Mouse (Mus musculus): ENCODE data around the gene 0610010K14Rik. TPM values are rescaled to one million over a fixed set of nuclear protein-coding genes. Genes with fewer than 3 reads are reported as not detected.

Gene 0610010K14Rik
- polyA plus RNA-seq, 1 experiment from 2014 or later, result 140 TPM

DNA sequence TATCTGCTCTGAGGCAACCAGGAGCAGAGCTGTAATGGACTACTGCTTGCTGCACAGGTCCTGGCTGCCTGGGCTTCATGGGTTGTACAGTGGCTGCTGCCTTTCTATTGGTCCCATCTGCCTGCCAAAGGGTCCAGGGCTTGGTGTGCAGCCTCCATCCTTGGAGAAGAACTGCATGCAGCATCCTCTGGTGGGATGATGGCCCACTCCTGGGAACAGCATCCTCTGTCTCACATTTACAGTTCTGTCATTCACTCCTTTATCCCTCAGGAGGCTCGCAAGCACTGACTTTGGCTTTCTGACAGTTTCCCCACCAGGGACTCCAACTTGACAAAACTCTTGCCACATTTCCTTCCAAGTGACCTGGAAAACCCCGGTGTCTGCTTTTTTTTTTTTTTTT, 30.9 kb downstream of the 0610010K14Rik start:
- Histone ChIP-seq H3K27ac (ENCODE audit: low read depth, low read length) (no peak overlapping the region), H3K27me3 (replicated peaks; ENCODE audit: control insufficient read depth, insufficient read depth, low read length) (peaks cover 2% of the 10 kb centered on the region; the same call in 1 of the 2 replicates), H3K4me1 (replicated peaks; ENCODE audit: control insufficient read depth, insufficient read depth, low read length) (no peaks in the 10 kb centered on the region), H3K9me3 (ENCODE audit: control insufficient read depth, low read length) (no peaks in the 10 kb centered on the region), H3K4me3 (ENCODE audit: low read depth, low read length) (no peak overlapping the region), H3K36me3 (ENCODE audit: control insufficient read depth, insufficient read depth, low read length) (no peaks in the 10 kb centered on the region), H3K4me2 (no peak overlapping the region), H3K9ac (ENCODE audit: low read depth, low read length) (no peak overlapping the region)
- no peak for ATAC-seq (replicated peaks; ENCODE audit: low FRiP score)
- DNase-seq (ENCODE audit: low spot score), result no peak
- 75% methylated on average over 2 of the region's 2 CpGs for WGBS

DNA sequence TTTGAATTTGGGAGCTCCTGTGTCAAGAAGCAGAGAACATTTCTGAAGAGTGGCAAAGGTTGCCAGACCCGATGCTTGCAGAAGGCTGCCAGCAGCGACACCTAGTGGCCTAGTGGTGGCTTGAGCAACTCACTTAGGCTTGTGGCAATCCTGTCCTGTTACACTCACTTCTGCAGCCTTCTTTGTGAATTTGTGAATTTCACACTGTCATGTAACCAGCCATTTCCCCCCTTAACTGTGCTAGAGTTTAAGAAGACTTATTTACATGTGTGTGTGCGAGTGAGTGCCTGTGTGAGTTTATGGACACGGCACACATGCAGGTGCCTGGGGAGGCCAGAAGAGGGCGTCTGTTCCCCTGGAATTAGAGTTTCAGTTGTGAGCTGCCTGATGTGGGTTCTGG, 36.0 kb downstream of the 0610010K14Rik start:
- Histone ChIP-seq H3K4me3 (ENCODE audit: low read depth, low read length) (no peak overlapping the region), H3K36me3 (ENCODE audit: control insufficient read depth, insufficient read depth, low read length) (no peaks in the 10 kb centered on the region), H3K27ac (ENCODE audit: low read depth, low read length) (no peak overlapping the region), H3K4me1 (replicated peaks; ENCODE audit: control insufficient read depth, insufficient read depth, low read length) (no peaks in the 10 kb centered on the region), H3K27me3 (replicated peaks; ENCODE audit: control insufficient read depth, insufficient read depth, low read length) (peaks cover 2% of the 10 kb centered on the region; the same call in 1 of the 2 replicates), H3K9me3 (ENCODE audit: control insufficient read depth, low read length) (no peaks in the 10 kb centered on the region), H3K9ac (ENCODE audit: low read depth, low read length) (no peak overlapping the region), H3K4me2 (no peak overlapping the region)
- DNase-seq (ENCODE audit: low spot score) (peak; percentile 68), ATAC-seq (replicated peaks; ENCODE audit: low FRiP score) (no peak)
- 37% methylated on average over 5 of the region's 5 CpGs for WGBS

DNA sequence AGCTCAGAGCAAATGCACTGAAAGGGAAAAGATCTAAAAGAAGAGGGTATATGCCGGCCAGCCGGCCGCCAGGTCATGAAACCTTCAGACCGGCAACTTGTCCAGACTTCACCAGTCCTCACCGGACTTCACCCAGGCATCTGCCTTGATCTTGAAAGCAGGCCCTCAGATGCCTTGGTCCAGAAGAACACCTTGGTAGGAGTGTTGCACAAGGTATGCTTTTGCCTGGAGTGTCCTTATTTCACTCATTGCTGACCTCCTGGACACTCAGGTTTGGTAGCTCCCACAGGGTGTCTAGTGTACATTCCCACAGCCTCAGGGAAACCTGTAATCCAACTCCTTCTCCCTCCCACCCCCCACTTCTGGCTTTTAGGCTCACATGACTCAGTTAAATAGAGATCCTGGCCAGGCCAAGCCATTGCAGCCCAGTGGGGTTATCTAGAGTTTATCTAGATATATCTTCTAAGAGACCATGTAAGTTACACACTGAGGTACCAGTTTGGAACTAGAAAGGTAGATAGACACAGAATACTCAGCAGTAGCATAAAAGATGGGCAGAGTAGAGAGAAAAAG, 37.6 kb downstream of the 0610010K14Rik start:
- 80% methylated on average over 5 of the region's 5 CpGs for WGBS
- Histone ChIP-seq H3K4me1 (replicated peaks; ENCODE audit: control insufficient read depth, insufficient read depth, low read length) (no peaks in the 10 kb centered on the region), H3K4me3 (ENCODE audit: low read depth, low read length) (no peak overlapping the region), H3K4me2 (no peak overlapping the region), H3K9me3 (ENCODE audit: control insufficient read depth, low read length) (no peaks in the 10 kb centered on the region), H3K27me3 (replicated peaks; ENCODE audit: control insufficient read depth, insufficient read depth, low read length) (no peaks in the 10 kb centered on the region; the same call in 1 of the 2 replicates), H3K9ac (ENCODE audit: low read depth, low read length) (no peak overlapping the region), H3K36me3 (ENCODE audit: control insufficient read depth, insufficient read depth, low read length) (no peaks in the 10 kb centered on the region), H3K27ac (ENCODE audit: low read depth, low read length) (no peak overlapping the region)
- DNase-seq (ENCODE audit: low spot score) (no peak), ATAC-seq (replicated peaks; ENCODE audit: low FRiP score) (no peak)

DNA sequence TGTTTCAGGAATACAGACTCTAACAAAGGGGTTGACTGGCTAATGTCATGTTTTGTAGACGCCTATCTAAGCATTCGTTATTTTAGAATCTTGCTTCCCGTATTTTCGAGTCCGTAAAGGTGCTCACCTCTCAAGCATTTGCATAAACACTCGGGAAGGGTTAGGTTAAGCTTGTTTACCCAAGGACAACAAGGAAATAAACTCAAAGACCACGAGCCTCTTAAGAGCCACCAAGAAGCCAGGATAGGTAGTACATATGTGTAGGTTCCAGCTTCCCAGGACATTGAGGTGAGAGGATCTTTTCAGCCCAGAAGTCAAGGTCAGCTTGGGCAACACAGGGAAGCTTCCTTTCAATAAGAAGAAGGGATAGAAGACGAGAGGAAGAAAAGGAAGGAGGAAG, 38.6 kb downstream of the 0610010K14Rik start:
- Histone ChIP-seq H3K27ac (ENCODE audit: low read depth, low read length) (no peak overlapping the region), H3K4me2 (no peak overlapping the region), H3K9me3 (ENCODE audit: control insufficient read depth, low read length) (no peaks in the 10 kb centered on the region), H3K9ac (ENCODE audit: low read depth, low read length) (no peak overlapping the region), H3K27me3 (replicated peaks; ENCODE audit: control insufficient read depth, insufficient read depth, low read length) (no peaks in the 10 kb centered on the region; the same call in 1 of the 2 replicates), H3K36me3 (ENCODE audit: control insufficient read depth, insufficient read depth, low read length) (no peaks in the 10 kb centered on the region), H3K4me3 (ENCODE audit: low read depth, low read length) (no peak overlapping the region), H3K4me1 (replicated peaks; ENCODE audit: control insufficient read depth, insufficient read depth, low read length) (no peaks in the 10 kb centered on the region)
- 74% methylated on average over 8 of the region's 8 CpGs for WGBS
- ATAC-seq (replicated peaks; ENCODE audit: low FRiP score) (no peak), DNase-seq (ENCODE audit: low spot score) (no peak)

DNA sequence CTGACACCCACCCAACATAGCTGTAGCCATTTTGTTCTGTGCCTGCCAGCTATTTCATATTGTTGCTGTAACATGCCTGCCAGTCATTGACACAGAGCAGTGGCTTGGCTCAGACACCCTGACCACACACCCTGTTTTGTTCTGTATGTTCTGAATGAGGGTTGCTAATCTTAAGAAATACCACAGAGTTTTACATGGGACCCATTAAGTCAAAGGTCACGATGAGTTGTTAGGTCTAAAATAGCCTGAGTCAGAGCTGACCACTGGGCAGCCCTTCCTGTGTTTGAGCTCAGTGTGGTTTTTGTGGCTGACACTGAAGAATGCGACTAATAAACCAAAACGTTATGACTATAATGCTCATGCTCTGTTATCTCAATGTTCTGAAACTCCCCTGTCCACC, 39.4 kb downstream of the 0610010K14Rik start:
- ATAC-seq (replicated peaks; ENCODE audit: low FRiP score), result no peak
- Histone ChIP-seq H3K9ac (ENCODE audit: low read depth, low read length) (no peak overlapping the region), H3K4me3 (ENCODE audit: low read depth, low read length) (no peak overlapping the region)

DNA sequence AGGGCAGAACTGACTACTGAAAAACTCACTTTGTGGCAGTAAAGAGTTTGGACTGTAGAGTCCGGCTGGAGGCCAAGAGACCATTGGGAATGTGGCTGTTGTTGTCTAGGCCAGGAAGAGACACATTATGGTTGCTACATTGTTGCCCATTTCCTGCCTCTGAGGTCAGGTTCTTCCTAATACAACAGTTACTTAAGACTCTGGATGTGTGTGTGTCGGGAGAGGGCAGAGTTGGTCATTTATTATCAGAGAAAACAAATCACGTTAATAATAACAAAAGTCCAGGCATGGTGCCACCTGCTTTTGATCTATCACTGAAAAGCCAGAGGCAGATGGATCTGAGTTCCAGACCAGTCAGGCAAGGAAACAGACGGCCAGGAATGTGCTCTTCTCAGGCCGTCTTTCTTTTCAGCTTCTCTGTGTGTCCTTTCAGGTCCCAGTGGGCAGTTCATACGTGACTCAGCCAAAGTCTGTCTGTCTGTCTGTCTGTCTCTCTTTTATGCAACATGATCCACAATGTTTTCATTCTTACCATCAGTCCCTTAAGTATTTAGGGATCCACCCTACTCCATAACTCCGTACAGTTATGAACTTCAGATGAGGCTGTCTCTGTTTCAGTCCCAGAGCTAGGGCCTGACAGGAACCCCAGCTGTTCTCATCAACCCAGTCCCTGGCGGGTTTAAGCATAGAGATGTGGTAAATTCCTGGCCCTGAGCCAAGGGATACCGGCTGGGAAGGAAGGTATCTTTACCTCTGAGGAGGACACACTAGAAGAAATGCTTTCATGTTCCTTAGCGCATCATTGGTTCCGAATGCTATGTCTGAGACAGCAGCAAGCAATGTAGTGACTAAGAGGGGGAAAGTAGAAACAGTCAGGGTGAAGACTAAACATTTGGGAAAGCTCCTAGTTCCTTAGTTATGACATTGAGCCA, 44.1 kb downstream of the 0610010K14Rik start:
- Histone ChIP-seq H3K9me3 (ENCODE audit: control insufficient read depth, low read length) (no peaks in the 10 kb centered on the region), H3K36me3 (ENCODE audit: control insufficient read depth, insufficient read depth, low read length) (no peaks in the 10 kb centered on the region), H3K4me3 (ENCODE audit: low read depth, low read length) (no peak overlapping the region), H3K4me1 (replicated peaks; ENCODE audit: control insufficient read depth, insufficient read depth, low read length) (no peaks in the 10 kb centered on the region), H3K27me3 (replicated peaks; ENCODE audit: control insufficient read depth, insufficient read depth, low read length) (no peaks in the 10 kb centered on the region), H3K27ac (ENCODE audit: low read depth, low read length) (no peak overlapping the region), H3K9ac (ENCODE audit: low read depth, low read length) (no peak overlapping the region), H3K4me2 (no peak overlapping the region)
- no peak for DNase-seq (ENCODE audit: low spot score)
- WGBS, result 65% methylated on average over 11 of the region's 11 CpGs
- no peak for ATAC-seq (replicated peaks; ENCODE audit: low FRiP score)

More for the DNA sequence above, 39.4 kb downstream of the 0610010K14Rik start:
- no peak overlapping the region for H3K27ac ChIP-seq (ENCODE audit: low read depth, low read length)
- no peaks in the 10 kb centered on the region for H3K4me1 ChIP-seq (replicated peaks; ENCODE audit: control insufficient read depth, insufficient read depth, low read length)
- H3K27me3 ChIP-seq (replicated peaks; ENCODE audit: control insufficient read depth, insufficient read depth, low read length), result no peaks in the 10 kb centered on the region; the same call in 1 of the 2 replicates
- no peak for DNase-seq (ENCODE audit: low spot score)
- WGBS, result 44% methylated on average over 3 of the region's 3 CpGs
- H3K9me3 ChIP-seq (ENCODE audit: control insufficient read depth, low read length), result no peaks in the 10 kb centered on the region
- no peak overlapping the region for H3K4me2 ChIP-seq
- H3K36me3 ChIP-seq (ENCODE audit: control insufficient read depth, insufficient read depth, low read length), result no peaks in the 10 kb centered on the region

DNA sequence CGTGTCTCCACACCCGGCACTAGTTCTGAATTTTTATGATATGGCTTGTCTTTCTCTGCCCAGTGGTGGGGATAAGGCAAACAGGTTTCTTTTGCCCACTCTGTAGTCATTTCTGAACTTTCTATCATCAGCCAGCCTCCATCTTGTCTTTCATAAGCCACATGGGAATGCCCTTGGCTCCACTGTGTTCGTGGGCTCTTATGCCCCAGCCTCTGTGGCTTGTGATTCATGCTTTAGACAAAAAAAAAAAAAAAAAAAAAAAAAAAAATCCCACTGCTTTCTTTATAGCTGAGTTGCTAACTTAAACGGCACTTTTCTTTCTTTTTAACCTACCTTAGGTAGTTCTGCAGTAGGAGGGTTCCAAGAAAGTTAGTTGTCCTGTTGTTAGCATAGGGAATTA, 45.6 kb downstream of the 0610010K14Rik start:
- Histone ChIP-seq H3K27ac (ENCODE audit: low read depth, low read length) (no peak overlapping the region), H3K9me3 (ENCODE audit: control insufficient read depth, low read length) (no peaks in the 10 kb centered on the region), H3K4me1 (replicated peaks; ENCODE audit: control insufficient read depth, insufficient read depth, low read length) (no peaks in the 10 kb centered on the region), H3K4me2 (no peak overlapping the region), H3K27me3 (replicated peaks; ENCODE audit: control insufficient read depth, insufficient read depth, low read length) (no peaks in the 10 kb centered on the region), H3K9ac (ENCODE audit: low read depth, low read length) (no peak overlapping the region), H3K36me3 (ENCODE audit: control insufficient read depth, insufficient read depth, low read length) (no peaks in the 10 kb centered on the region), H3K4me3 (ENCODE audit: low read depth, low read length) (no peak overlapping the region)
- no peak for DNase-seq (ENCODE audit: low spot score)
- 74% methylated on average over 4 of the region's 4 CpGs for WGBS
- ATAC-seq (replicated peaks; ENCODE audit: low FRiP score), result no peak

DNA sequence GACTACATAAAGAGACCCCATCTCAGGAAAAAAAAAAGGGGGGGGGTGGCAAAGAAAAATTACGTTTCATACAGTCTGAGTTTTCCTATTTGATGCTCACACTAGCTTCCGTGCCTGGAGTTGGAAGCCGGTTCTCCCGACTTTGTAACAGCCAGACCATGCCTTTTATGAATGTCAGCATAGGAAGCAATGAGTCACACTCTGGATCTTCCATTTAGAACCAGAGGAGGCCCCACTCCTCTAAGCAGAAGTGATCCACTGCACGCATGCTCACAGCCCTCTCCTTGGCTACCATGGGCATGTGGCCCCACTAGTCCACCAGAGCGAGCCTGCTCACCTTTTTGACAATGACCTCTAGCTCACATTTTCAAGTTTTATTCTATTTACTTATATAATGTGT, 46.5 kb downstream of the 0610010K14Rik start:
- H3K4me2 ChIP-seq, result no peak overlapping the region
- 81% methylated on average over 6 of the region's 6 CpGs for WGBS
- no peak for ATAC-seq (replicated peaks; ENCODE audit: low FRiP score)

More for the DNA sequence above, 46.5 kb downstream of the 0610010K14Rik start:
- no peak for DNase-seq (ENCODE audit: low spot score)
- H3K36me3 ChIP-seq (ENCODE audit: control insufficient read depth, insufficient read depth, low read length), result no peaks in the 10 kb centered on the region
- H3K27me3 ChIP-seq (replicated peaks; ENCODE audit: control insufficient read depth, insufficient read depth, low read length), result no peaks in the 10 kb centered on the region
- H3K9ac ChIP-seq (ENCODE audit: low read depth, low read length), result no peak overlapping the region
- H3K27ac ChIP-seq (ENCODE audit: low read depth, low read length), result no peak overlapping the region
- H3K9me3 ChIP-seq (ENCODE audit: control insufficient read depth, low read length), result no peaks in the 10 kb centered on the region
- H3K4me3 ChIP-seq (ENCODE audit: low read depth, low read length), result no peak overlapping the region
- no peaks in the 10 kb centered on the region for H3K4me1 ChIP-seq (replicated peaks; ENCODE audit: control insufficient read depth, insufficient read depth, low read length)
